Mouse (Mus musculus): Measurements from ENCODE around the gene Hnrnpu. TPM values are rescaled to one million over a fixed set of nuclear protein-coding genes. Genes with fewer than 3 reads are reported as not detected.
A peak's percentile ranks its signal among the peaks of the same experiment; 100 is the strongest.
"Not testable (repeated sequence)": the region's sequence is repeated elsewhere in the genome, so short reads cannot be mapped to it uniquely, and the experiment has no call there.

The Hnrnpu gene
- total and polyA plus RNA-seq, 3 experiments, result 27.3 to 176 (median 167) TPM

- Histone ChIP-seq H3K9ac (ENCODE audit: low read depth, low read length) (no peak overlapping the region), H3K4me3 (no peak overlapping the region), H3K4me1 (ENCODE audit: control insufficient read depth, insufficient read depth, low read length) (peaks cover 4% of the 10 kb centered on the region), H3K36me3 (ENCODE audit: control insufficient read depth, insufficient read depth, low read length) (no peaks in the 10 kb centered on the region), H3K27me3 (ENCODE audit: control insufficient read depth, insufficient read depth, low read length) (no peaks in the 10 kb centered on the region), H3K79me2 (replicated peaks; ENCODE audit: control insufficient read depth, insufficient read depth, low read length) (no peaks in the 10 kb centered on the region), H3K27ac (no peak overlapping the region)
- TF ChIP-seq CTCF (IDR thresholded peaks at IDR 0.05), result peak; percentile 41
- TF ChIP-seq EP300 (IDR thresholded peaks at IDR 0.05; ENCODE audit: insufficient read depth, low read depth, low read length), result no peak
- TF ChIP-seq POLR2A (IDR thresholded peaks at IDR 0.05; ENCODE audit: insufficient read depth, low read depth, low read length), result no peak
- intact Hi-C loops (cut with DNase I), result no loop called here
- WGBS, result 81% methylated on average over 2 of the region's 2 CpGs
- DNase-seq, result no peak
Observed at GRCm38 (mm10) chr1:178360702-178361101, 23.1 kb upstream of the Hnrnpu start.

GRCm38 (mm10) chr1:178360264-178360663 lies 22.7 kb upstream of the Hnrnpu start:
- intact Hi-C loops (cut with DNase I), result no loop called here
- H3K36me3 ChIP-seq (ENCODE audit: control insufficient read depth, insufficient read depth, low read length), result no peaks in the 10 kb centered on the region
- H3K4me3 ChIP-seq, result no peak overlapping the region
- TF ChIP-seq POLR2A (IDR thresholded peaks at IDR 0.05; ENCODE audit: insufficient read depth, low read depth, low read length), result no peak
- TF ChIP-seq EP300 (IDR thresholded peaks at IDR 0.05; ENCODE audit: insufficient read depth, low read depth, low read length), result no peak
- TF ChIP-seq CTCF (IDR thresholded peaks at IDR 0.05), result no peak
- no peaks in the 10 kb centered on the region for H3K27me3 ChIP-seq (ENCODE audit: control insufficient read depth, insufficient read depth, low read length)
- H3K79me2 ChIP-seq (replicated peaks; ENCODE audit: control insufficient read depth, insufficient read depth, low read length), result no peaks in the 10 kb centered on the region
- WGBS, result 88% methylated on average over 11 of the region's 11 CpGs
- no peak overlapping the region for H3K9ac ChIP-seq (ENCODE audit: low read depth, low read length)
- peaks cover 4% of the 10 kb centered on the region for H3K4me1 ChIP-seq (ENCODE audit: control insufficient read depth, insufficient read depth, low read length)
- DNase-seq, result no peak
- H3K27ac ChIP-seq, result no peak overlapping the region

- no peak for TF ChIP-seq POLR2A (IDR thresholded peaks at IDR 0.05; ENCODE audit: insufficient read depth, low read depth, low read length)
- TF ChIP-seq EP300 (IDR thresholded peaks at IDR 0.05; ENCODE audit: insufficient read depth, low read depth, low read length), result no peak
- no peak for TF ChIP-seq CTCF (IDR thresholded peaks at IDR 0.05)
- Histone ChIP-seq H3K27ac (peak overlapping the region; percentile 58), H3K79me2 (replicated peaks; ENCODE audit: control insufficient read depth, insufficient read depth, low read length) (no peaks in the 10 kb centered on the region), H3K36me3 (ENCODE audit: control insufficient read depth, insufficient read depth, low read length) (no peaks in the 10 kb centered on the region), H3K4me1 (ENCODE audit: control insufficient read depth, insufficient read depth, low read length) (peaks cover 4% of the 10 kb centered on the region), H3K27me3 (ENCODE audit: control insufficient read depth, insufficient read depth, low read length) (no peaks in the 10 kb centered on the region), H3K9ac (ENCODE audit: low read depth, low read length) (no peak overlapping the region), H3K4me3 (no peak overlapping the region)
- WGBS, result 41% methylated on average over 12 of the region's 12 CpGs
- peak; percentile 35 to 37 for DNase-seq
- intact Hi-C loops (cut with DNase I), result no loop called here
Observed at GRCm38 (mm10) chr1:178357776-178358710, 20.4 kb upstream of the Hnrnpu start.

GRCm38 (mm10) chr1:178354576-178354975 lies 17.0 kb upstream of the Hnrnpu start:
- Histone ChIP-seq H3K9ac (ENCODE audit: low read depth, low read length) (no peak overlapping the region), H3K36me3 (ENCODE audit: control insufficient read depth, insufficient read depth, low read length) (no peaks in the 10 kb centered on the region), H3K27me3 (ENCODE audit: control insufficient read depth, insufficient read depth, low read length) (no peaks in the 10 kb centered on the region), H3K4me3 (no peak overlapping the region), H3K4me1 (ENCODE audit: control insufficient read depth, insufficient read depth, low read length) (peaks cover 4% of the 10 kb centered on the region), H3K79me2 (replicated peaks; ENCODE audit: control insufficient read depth, insufficient read depth, low read length) (no peaks in the 10 kb centered on the region), H3K27ac (no peak overlapping the region)
- DNase-seq, result no peak
- no peak for TF ChIP-seq CTCF (IDR thresholded peaks at IDR 0.05)
- no peak for TF ChIP-seq POLR2A (IDR thresholded peaks at IDR 0.05; ENCODE audit: insufficient read depth, low read depth, low read length)
- no peak for TF ChIP-seq EP300 (IDR thresholded peaks at IDR 0.05; ENCODE audit: insufficient read depth, low read depth, low read length)
- intact Hi-C loops (cut with DNase I), result no loop called here
- 68% methylated on average over 3 of the region's 3 CpGs for WGBS

GRCm38 (mm10) chr1:178351643-178352042 lies 14.0 kb upstream of the Hnrnpu start:
- H3K27me3 ChIP-seq (ENCODE audit: control insufficient read depth, insufficient read depth, low read length), result no peaks in the 10 kb centered on the region
- intact Hi-C loops (cut with DNase I), result no loop called here
- H3K36me3 ChIP-seq (ENCODE audit: control insufficient read depth, insufficient read depth, low read length), result no peaks in the 10 kb centered on the region
- H3K27ac ChIP-seq, result no peak overlapping the region
- H3K79me2 ChIP-seq (replicated peaks; ENCODE audit: control insufficient read depth, insufficient read depth, low read length), result no peaks in the 10 kb centered on the region
- DNase-seq, result no peak
- TF ChIP-seq POLR2A (IDR thresholded peaks at IDR 0.05; ENCODE audit: insufficient read depth, low read depth, low read length) (no peak), CTCF (IDR thresholded peaks at IDR 0.05) (peak; percentile 37), EP300 (IDR thresholded peaks at IDR 0.05; ENCODE audit: insufficient read depth, low read depth, low read length) (no peak)
- no peak overlapping the region for H3K9ac ChIP-seq (ENCODE audit: low read depth, low read length)
- H3K4me3 ChIP-seq, result no peak overlapping the region
- H3K4me1 ChIP-seq (ENCODE audit: control insufficient read depth, insufficient read depth, low read length), result no peaks in the 10 kb centered on the region

GRCm38 (mm10) chr1:178350792-178351191 lies 13.2 kb upstream of the Hnrnpu start:
- no peak overlapping the region for H3K27ac ChIP-seq
- WGBS, result 92% methylated on average over 2 of the region's 2 CpGs
- no peaks in the 10 kb centered on the region for H3K27me3 ChIP-seq (ENCODE audit: control insufficient read depth, insufficient read depth, low read length)
- intact Hi-C loops (cut with DNase I), result no loop called here
- no peaks in the 10 kb centered on the region for H3K36me3 ChIP-seq (ENCODE audit: control insufficient read depth, insufficient read depth, low read length)
- no peak overlapping the region for H3K4me3 ChIP-seq
- TF ChIP-seq POLR2A (IDR thresholded peaks at IDR 0.05; ENCODE audit: insufficient read depth, low read depth, low read length) (no peak), CTCF (IDR thresholded peaks at IDR 0.05) (no peak), EP300 (IDR thresholded peaks at IDR 0.05; ENCODE audit: insufficient read depth, low read depth, low read length) (no peak)
- no peaks in the 10 kb centered on the region for H3K79me2 ChIP-seq (replicated peaks; ENCODE audit: control insufficient read depth, insufficient read depth, low read length)
- no peak overlapping the region for H3K9ac ChIP-seq (ENCODE audit: low read depth, low read length)
- no peaks in the 10 kb centered on the region for H3K4me1 ChIP-seq (ENCODE audit: control insufficient read depth, insufficient read depth, low read length)
- DNase-seq, result no peak

- H3K27ac ChIP-seq; H3K4me3 ChIP-seq; H3K4me1 ChIP-seq (ENCODE audit: control insufficient read depth, insufficient read depth, low read length); H3K79me2 ChIP-seq (replicated peaks; ENCODE audit: control insufficient read depth, insufficient read depth, low read length); intact Hi-C loops (cut with DNase I); H3K9ac ChIP-seq (ENCODE audit: low read depth, low read length); DNase-seq; H3K36me3 ChIP-seq (ENCODE audit: control insufficient read depth, insufficient read depth, low read length); H3K27me3 ChIP-seq (ENCODE audit: control insufficient read depth, insufficient read depth, low read length): not testable (repeated sequence)
- 90% methylated on average over 10 of the region's 10 CpGs for WGBS
Observed at GRCm38 (mm10) chr1:178344071-178344805, 6.6 kb upstream of the Hnrnpu start.
